Mouse (Mus musculus): ENCODE measurements around the gene Taf3.
A peak's percentile ranks its signal among the peaks of the same experiment; 100 is the strongest.

Taf3 gene

DNA sequence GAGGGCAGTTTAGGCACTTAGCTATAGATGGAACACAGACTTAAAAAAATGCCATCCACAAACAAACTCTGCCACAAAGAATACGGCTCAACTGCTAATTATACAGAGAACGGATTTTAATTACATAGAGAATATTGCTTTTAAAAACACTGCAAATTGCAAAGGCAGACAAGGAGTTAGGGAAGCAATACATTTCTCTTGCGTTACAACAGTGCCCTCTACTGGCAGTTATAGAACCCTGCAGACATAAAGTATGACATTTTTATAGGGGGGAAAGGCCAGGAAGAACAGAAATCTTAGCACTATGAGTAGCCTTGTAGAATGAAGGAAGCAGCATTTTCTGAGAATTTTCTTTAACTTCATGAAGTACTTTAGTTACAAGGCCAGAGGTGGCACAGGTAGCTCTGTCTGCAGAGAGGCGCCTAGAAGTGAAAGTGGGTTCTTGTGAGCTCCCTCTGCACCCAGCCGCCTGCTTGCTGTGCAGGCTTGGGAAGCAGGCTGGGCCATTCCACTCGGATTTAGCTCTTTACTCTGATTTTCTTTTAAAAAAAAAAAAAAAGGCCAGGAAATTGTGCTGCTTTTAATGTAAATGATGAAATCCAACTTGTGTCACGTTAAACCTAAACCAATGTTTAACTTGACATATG is 38.0 kb downstream of the Taf3 start:
- peak; percentile 17 to 30 for DNase-seq

DNA sequence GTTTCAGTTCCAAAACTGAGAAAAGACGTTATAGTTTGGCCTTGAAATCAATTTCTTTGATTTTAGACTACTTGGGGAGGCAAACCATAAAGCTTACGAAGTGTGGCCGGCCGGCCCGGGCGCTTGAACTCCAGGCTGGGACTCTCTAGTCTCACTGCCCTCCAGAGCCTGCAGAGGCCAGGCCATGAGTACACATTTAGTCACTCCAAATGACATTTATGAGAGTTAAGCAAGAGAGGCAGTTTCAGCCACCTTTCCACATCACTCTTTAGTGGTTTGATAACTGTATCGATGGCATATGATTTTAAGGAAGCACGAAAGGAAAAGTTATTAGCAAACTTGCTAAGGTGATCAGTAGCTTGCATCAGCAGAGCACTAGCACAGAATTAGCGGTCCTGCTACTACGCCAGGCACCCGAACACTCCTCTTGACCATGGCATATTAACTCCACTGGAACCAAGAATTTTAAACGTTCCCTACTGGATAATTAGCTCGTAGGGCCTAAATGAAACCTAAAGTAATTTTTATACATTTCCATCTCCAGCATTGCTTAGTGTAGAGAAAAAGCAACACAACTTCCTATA is 38.6 kb downstream of the Taf3 start:
- no peak for DNase-seq

DNA sequence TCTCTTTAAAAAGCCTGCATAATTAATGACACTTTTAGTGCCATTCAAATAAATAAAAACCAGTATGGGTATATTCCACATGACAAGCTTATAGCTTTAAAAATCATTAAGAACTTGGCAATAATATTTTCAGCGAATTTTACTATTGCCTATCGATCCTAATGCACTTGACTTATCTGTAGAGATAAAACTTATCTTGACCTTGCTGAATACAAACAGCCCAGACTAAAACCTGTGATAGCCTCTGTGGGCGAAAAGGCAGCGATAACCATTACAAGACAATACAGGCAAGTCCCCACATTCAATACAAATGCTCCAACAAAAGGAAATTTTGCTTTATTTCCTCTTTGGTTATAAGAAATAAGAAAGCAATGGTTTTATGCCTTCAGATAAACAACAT is 39.8 kb downstream of the Taf3 start:
- no peak for DNase-seq

DNA sequence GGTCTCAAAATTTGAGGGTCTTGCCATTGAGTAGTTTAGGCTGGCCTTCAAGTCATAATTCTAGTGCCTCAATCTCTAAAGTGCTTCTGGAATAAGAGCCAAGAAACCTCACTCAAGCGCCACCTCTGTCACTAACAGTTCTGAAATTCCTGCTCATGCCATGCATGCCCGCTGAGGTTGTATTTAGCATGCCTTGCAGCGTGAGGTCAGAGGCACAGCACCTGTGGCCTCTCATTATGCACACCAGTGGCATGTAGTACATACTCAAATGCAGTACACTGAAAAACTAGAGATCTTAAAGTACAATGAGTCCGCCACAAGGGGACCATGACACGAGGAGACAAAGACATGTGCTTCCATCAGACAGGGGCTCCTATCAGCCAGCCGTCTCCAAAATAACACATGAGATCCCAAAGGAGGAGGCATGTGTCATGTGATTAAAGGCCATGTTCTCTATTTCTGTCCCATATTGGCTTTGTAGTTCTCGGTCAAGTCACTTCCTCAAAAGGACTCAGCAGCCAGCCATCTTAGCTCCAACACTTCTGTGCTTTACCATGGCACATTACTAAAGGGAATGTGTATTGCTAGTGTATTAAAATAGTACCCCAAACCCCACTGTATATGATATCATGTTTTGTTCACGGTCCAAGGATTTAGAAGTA is 43.3 kb downstream of the Taf3 start:
- peak; percentile 26 to 32 for DNase-seq

DNA sequence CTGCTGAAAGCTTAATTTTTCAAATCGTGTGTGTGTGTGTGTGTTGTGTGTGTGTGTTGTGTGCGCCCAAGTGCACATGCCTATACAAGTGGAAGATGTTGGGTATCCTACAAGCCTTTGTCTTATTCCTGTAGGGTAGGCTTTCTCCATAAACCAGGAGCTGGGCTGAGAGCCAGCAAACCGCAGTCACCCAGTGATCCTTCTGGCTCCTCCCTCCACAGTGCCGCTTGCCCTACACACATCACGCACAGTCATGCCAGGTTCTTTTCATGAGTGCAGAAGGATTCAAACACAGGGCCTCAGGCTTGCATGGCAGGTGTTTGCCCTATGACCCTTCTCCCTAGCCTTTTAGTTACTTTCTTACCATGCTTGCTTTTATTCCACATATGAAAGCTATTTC is 45.0 kb downstream of the Taf3 start:
- peak in 1 of 2 experiments; percentile 66 for DNase-seq

DNA sequence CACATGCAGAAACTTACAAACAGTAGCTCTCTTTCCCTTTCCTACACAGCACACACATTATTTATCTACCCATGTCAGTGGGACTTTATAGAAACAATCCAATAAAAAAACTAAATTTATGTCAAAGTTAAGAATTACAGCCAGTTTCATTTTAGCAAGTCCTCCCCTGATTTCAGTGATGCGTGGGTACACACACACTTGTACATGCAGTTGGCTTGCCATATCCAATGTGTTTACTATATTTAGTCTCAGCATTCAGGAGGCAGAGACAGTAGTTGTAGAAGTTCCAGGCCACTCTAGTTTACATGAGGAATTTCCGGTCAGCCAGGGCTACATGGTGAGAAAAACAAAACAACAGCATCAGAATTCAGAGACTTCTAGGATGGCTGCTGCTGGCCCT is 46.8 kb downstream of the Taf3 start:
- no peak for DNase-seq

DNA sequence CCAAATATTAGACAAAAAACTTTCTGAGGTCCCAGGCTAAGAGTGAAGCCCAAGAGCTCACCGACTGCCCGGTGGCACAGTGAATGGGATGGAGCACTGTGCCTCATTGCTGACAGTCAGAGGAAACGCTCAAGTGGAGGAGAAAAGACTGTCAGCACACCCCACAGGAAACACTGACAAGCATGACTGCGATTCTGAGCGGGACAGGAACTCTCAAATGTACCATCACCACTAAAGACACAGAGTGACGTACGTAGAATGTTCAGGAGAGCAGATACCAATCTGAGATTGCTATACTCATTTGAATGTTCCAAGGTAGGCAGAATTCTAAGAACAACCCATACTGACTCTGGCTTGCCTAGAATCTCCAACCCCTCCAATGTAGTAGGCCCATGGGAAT is 50.9 kb downstream of the Taf3 start:
- no peak for DNase-seq

DNA sequence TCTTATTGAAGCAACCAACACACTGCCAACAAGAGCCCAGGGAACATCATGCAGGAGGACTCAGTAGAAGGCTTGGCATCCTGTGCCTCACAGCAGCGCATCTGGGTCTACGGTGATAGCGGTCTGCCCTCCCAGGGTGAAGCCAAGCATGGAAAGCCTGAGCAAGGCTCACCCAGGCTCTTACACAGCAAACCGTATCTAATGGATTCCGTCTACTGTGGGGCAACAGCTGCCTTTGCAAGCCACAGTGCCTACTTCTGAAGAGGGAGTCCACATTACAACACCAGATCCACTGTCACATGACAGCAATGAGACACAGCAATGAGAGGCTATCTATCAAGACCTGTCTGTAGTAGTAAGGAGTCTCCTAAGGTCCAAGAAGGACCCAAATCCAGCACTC is 52.3 kb downstream of the Taf3 start:
- no peak for DNase-seq

DNA sequence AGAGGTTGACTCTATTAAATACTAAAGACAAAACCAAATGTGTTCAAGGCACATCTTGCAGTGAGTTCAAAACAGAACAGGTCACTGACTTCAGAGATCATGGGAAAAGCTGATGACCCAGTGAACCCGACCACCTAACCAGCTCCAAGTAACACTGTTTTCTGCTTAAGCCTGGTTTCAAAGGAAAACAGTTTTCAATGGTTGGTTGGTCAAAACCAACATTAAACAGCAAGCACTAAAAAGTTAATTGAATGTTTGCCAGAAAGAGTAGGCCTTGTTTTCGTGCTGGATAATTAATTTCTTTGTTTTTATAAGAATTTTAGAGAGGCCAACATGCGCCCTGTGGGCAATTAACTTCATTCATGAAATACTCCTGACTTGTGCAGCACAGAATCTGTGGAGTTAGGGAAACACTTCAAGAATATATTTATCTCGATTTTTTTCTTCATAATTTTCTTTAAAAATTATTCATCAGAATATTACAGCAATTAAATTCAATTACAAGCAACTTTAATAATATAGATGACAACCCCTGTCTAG is 57.6 kb downstream of the Taf3 start:
- no peak for DNase-seq

DNA sequence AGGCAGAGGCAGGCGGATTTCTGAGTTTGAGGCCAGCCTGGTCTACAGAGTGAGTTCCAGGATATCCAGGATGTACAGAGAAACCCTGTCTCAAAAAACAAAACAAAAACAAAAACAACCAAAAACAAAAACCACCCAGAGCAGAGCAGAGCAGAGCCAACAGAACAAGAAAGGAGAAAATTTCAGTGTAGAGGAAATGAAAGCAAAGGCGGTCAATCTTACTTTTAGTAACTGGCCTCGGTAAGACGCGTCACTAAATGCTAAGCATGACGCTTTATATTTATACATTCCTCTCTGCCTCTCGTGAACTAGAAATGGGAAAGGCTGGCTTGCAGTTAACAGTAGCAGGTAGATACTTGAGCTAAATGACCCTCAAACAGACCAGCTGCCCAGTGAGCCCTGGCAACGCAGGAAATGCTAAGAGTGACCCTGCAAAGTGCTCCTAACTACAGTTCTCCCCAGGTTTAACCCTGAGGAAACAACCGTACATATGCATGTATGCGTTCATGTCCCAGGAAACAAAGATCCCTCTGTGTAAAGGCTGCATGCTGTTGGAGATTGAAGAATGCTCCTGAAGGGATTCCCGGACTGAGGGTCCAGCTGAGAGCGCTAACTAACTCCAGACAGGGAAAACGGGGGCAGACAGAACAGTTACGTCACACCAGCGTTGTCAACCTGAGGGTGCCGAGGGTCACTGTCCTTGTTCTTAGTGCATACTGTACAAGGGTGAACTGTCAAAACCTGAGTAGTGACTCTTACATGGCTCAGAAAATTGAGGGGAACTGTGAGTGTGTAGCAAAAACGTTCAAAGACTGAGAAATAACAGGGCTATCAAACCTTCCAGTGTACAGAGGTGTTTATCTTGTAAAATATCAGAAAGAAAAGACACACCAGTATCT is 58.5 kb downstream of the Taf3 start:
- DNase-seq: no peak

DNA sequence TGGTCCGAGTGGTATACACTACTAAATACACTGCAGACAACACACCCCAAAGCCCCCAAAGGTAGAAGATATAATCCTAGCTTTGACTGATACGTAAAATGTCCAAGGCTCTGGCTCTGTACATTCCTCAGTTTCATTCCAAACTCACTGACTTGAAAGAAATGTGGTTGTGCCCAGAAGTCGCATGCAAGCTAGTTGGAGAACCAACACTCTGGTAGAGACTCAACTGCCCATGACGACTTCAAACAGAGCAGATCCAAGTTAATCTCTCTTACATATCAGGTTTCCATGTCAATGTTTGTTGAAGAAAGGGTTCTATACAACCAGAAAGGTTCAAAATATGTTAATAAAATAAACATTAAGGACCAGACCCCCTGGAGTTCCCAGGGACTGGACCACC is 60.1 kb downstream of the Taf3 start:
- no peak for DNase-seq

DNA sequence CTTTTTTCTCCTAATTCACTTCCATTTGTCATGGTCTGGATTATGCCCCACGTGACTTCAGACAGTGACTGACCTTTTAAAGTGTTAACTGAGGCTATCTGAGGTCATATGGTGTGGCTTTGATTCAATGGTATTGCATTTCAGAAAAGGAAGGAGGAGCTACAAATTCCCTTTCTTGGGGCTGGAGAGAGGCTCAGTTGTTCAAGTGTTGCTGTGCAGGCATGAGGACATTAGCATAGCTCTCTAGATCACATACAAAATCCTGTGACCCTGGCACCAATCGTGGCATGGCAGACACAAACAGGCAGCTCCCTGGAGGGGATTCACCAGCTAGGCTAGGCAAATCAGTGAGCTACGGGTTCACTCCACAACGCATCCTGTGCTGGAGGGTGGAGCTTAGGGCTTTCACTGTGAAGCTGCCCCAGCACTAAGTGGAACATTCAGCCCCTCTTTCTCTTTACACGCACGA is 62.4 kb downstream of the Taf3 start:
- no peak for DNase-seq

DNA sequence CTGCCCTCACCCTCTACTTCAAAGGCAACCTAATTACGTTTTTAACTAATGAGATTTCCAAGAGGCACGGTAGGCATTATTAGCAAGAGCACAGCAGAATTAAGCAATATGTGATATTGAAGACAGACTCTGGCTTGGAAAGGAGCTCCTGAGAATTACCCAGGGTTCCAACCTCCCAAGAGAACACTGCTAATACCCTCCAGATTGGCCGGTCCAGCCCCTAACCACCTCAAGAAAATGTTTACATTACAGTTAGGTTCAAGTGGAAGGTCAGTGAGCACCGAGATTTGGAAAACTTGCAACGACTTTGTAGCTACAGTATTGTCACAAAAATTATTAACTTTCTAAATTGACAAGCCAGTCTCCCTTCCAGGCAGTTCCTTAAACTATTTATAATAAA is 66.0 kb downstream of the Taf3 start:
- no peak for DNase-seq

DNA sequence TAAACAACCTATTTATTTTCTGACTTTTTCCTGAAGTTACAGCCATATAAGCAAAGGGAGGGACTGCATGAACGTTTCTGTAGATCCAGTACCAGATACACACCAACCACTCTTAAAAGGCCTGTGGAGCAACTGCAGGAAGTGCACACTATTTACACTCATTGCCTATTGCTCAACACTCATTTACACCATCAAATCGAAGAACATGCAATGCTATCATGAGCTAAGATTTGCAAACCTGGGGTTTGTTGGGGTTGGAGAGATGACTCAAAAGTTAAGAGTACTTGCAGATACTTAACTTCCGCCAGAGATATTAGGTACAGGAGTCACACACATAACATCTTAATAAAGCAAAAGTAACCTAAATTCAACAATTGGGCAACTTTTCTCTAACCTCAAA is 76.5 kb downstream of the Taf3 start:
- no peak for DNase-seq

DNA sequence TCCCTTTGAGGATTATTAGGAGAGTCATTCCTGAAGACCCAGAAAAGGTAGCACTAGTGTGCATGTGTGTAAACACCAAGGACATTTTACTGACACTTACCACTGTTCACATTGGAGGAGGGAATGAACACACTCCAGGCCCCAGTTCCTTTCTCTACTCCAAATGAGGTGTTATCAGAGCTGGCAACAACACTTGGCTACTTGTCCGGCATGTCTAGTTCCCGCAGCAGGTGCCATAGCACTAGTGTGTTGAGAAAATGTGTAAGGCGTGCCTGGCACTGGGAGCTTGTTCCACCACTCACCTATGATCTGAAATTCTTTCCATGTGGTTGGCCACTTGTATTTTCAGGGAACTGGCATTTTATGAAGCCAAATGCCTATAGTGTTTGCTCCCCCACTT is 77.8 kb downstream of the Taf3 start:
- DNase-seq: no peak

DNA sequence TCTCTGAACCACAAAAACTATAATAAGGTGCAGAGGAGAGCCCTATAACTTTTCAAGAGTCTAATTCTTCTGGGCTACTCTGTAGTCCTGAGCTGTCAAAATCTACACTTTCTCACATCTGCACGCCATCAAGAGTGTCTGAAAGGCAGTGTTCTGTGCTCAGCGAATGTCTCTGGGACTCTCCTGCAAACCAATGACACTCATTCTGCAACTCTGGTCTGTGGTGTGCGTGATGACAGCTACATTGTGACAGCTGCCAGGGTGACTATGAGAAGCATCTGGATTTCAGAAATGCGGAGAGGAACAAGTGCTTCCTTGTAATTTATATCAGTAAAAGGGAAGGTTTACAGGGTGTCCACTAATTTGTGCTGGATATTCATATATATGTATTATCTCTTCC is 78.2 kb downstream of the Taf3 start:
- DNase-seq: no peak

DNA sequence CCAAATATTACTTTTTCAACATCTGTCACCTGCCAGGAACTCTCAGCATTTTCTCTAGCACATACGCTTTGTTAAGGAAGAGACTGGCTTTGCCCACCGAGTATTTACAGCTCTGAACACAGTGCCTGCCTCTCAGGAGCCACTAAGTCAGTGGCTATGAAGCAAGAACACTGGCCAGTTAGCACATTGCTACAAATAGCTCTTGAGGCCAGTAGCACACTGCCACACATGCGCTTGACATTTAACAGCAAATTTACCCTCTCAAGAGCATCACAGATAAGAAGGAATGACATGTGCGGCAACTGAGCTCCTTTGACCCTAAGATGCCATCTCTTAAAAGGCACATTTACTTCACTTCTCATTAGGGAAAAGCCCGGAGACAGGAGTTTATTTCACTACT is 78.7 kb downstream of the Taf3 start:
- no peak for DNase-seq

DNA sequence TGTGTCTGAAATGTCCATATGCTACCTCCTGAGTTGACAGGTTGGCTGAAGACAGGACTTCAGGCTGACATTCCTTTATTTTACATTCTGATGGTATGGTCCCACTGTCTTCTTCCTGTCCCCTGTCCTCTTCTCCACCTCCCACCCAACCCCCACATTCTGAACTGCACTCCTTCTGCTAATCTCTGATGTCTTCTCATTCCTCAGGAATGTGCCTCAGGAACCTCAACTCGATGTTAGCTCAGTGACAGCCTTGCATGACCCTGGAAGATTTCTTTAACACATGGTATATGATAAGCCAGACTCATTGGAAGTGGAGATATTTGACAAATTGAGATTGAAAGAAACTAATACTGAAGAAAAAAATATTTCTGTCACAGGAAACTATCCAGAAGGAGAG is 81.8 kb downstream of the Taf3 start:
- DNase-seq: no peak

DNA sequence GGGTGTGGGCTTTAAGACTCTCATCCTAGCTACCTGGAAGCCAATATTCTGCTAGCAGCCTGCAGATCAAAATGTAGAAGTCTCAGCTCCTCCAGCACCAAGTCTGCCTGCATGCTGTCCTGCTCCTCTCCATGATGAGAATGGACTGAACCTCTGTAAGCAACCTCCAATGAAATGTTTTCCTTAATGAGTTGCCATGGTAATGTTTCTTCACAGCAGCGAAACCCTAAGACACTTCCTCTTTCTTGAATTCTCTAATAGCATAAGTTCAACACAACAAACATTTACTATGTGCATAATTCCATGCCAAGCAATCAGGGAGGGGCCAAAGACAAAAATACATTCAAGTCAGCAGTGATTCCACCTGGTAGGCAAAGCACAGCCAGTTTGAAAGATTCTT is 82.8 kb downstream of the Taf3 start:
- no peak for DNase-seq

DNA sequence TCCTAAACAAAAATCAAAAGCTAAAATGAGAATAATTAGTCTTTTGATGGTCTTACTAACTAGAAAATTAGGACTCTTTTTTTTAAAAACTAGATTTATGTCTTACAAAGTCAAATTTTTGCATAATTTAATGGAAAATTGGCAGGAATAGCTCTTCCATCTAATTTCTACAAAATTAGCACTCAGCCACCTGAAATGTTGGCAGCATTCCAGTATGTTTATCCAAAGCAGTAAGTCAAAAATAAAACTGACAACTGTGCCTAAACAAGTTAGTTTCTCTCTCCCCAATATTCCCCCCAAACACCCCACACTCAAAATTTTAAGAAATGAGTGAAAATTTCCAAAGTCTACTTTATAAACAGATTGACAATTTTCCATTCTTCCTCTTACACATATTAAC is 85.5 kb downstream of the Taf3 start:
- DNase-seq: no peak

DNA sequence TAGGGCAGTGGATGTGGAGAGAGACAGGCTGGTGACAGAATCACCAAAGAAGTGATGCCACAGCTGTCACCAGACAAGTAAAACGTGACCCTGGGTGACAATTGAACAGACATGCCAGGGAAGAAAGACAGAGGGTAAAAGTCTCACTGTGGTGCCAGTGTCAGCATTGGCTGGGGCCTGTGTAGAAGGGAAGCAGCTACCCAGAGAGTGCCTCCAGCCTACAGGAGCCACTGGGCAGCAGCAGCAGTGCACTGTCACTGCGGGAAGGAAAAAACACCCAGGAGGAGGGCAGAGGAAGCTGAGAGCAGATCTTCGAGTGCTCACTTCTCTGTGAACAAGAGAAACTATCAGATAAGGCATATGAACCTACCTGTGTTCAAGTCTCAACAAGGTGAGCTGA is 86.7 kb downstream of the Taf3 start:
- DNase-seq: no peak

DNA sequence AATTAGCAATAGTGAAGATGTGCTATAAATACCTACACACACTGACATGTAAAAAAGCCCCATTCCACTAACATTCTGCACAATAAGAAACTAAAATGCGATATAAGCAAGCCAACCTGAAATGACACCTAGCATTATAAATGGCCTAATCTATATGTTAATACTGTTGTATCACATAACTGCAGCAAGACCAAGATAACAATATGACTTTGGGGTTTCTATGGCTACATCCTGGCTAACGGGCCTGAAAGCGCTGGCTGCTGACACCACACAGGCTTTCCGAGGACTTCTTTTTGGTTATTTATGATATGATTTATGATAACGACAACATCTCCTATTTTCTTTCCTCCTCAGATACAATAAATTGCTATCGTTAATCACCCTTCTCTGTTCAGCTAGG is 90.4 kb downstream of the Taf3 start:
- no peak for DNase-seq

DNA sequence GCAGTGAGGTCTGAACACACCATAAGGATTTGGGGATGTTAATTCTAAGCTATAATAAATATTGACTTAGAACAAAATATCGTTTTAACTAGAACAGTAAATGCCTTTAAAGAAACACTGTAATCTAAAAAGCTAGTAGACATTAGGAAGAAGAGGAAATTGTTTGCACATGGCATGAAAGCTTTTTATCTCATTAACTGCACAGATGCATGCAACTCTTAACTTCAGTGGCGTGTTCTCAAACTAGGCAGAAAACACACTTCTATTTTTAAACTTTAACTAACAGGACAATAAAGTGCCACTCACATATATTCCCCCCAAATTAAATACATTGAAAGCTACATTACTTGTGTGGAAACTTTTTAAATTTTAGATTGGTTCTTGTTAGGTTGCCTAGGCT is 91.8 kb downstream of the Taf3 start:
- DNase-seq: no peak

Measured in kidney, postnatal 36 days (tissue).